Mouse (Mus musculus) spleen, adult 2 months (tissue): ENCODE measurements around the gene Omd.

ENCODE experiments used
- CTCF ChIP-seq: fragments of 200-500 bp; IDR thresholded peaks from 2 replicates; pipeline ENCODE4 v1.5.1; 2011; ENCODE audit warnings: mild to moderate bottlenecking, inconsistent platforms; ENCODE audit not compliant: insufficient read depth, insufficient read length, insufficient replicate concordance; ENCODE audit errors: extremely low read depth
- POLR2A ChIP-seq: fragments of 200-500 bp; IDR thresholded peaks from 2 replicates; pipeline ENCODE4 v1.6.1; 2011; ENCODE audit warnings: low read depth, low read length, inconsistent platforms

GRCm38 (mm10) chr13:49544279-49544678 lies 38.0 kb upstream of the Omd start, which contains the start of gene Aspn:
- TF ChIP-seq POLR2A (no peak), CTCF (no peak)
